In the genomic region with DNA sequence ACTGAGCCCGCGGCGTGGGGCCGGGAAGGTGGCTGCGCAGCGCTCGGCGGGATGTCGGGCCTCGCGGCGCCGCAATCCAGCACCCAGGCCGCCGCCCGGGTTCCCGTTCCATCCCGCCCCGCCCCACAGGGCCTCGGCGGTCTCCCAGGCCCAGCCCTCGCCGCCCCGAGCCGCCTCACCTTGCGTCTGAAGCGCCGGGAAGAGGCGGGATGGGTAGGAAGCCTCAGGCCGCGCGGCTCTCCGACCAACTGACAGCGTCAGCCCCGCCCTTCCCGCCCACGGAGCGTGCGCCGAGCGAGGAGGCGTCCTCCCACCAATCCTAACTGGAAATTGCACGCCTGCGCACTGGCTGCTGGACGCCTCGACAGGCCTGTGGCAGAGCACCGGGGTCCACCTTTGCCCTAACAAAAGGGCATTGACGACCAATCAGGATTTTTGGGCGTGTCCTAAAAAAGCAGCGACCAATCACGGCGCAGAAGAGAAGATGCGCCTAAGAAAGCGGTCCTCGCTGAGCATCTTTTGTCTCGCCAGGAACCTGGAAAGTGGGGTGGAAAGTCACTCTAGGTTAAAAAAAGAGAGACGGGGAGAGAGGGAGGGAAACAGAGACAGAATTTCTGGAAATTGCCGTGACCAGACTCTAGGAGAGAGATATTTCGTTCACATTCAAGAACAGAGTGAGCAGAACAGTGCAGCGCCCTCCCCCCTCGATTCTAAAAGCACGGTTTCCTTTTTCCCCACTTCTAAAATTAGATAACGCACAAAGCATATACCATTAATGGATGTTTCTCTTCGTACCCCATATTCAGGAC, we compare ENCODE assay signal across 8 mouse cellular contexts. TPM values are rescaled to one million over a fixed set of nuclear protein-coding genes. Genes with fewer than 3 reads are reported as not detected.
DNase-seq lines count a peak whose midpoint lies in the region; ATAC-seq and TF ChIP-seq lines count a peak whose summit lies in the region.

No protein-coding gene starts in this region.

- peak overlapping the region; percentile 67 for H3K4me2 ChIP-seq in forebrain, postnatal 0 days (ENCODE audit: low read depth)
- H3K4me2 ChIP-seq in lung, embryonic 15.5 days: peak overlapping the region; percentile 75

- peaks cover 20% of the 10 kb centered on the region for H3K79me2 ChIP-seq in MEL (ENCODE audit: control insufficient read depth, insufficient read depth, low read length, poor library complexity)

- H3K4me1 ChIP-seq in MEL (ENCODE audit: control insufficient read depth in 1 of 2, insufficient read depth in 2 of 2, low read length in 2 of 2): peaks cover 3 to 8% of the 10 kb centered on the region in 2 experiments
- H3K4me1 ChIP-seq in cerebellum, adult 2 months (ENCODE audit: control insufficient read depth, insufficient read depth, low read length): no peaks in the 10 kb centered on the region; the same call in 1 of the 2 replicates
- H3K4me1 ChIP-seq in forebrain, postnatal 0 days (ENCODE audit: insufficient read depth): peaks cover 18% of the 10 kb centered on the region
- H3K4me1 ChIP-seq in lung, embryonic 15.5 days: peaks cover 14% of the 10 kb centered on the region

- H3K9ac ChIP-seq in MEL (ENCODE audit: control insufficient read depth, low read depth, low read length, poor library complexity, severe bottlenecking): peak overlapping the region; percentile 87
- H3K9ac ChIP-seq in forebrain, postnatal 0 days: peak overlapping the region; percentile 95
- H3K9ac ChIP-seq in lung, embryonic 15.5 days: peak overlapping the region; percentile 86

- WGBS in cerebellum, adult 2 months: under 1% methylated on average over 64 of the region's 64 CpGs
- under 1% methylated on average over 64 of the region's 64 CpGs for WGBS in forebrain, postnatal 0 days
- under 1% methylated on average over 61 of the region's 64 CpGs for WGBS in lung, embryonic 15.5 days

- peak overlapping the region; percentile 76 to 93 for H3K4me3 ChIP-seq in MEL (ENCODE audit: control insufficient read depth in 1 of 2, insufficient read depth in 1 of 2, low read depth in 2 of 2, low read length in 2 of 2)
- H3K4me3 ChIP-seq in cerebellum, adult 2 months (replicated peaks; ENCODE audit: insufficient read depth, low read depth, low read length): peak overlapping the region; percentile 68
- peak overlapping the region; percentile 94 for H3K4me3 ChIP-seq in forebrain, postnatal 0 days (ENCODE audit: low read depth, low read length)
- H3K4me3 ChIP-seq in lung, embryonic 15.5 days: peak overlapping the region; percentile 83

- DNase-seq in MEL (ENCODE audit: low read depth, low spot score): peak; percentile 99
- DNase-seq in cerebellum, adult 2 months: peak; percentile 97 to 99
- peak; percentile 99 for DNase-seq in forebrain, postnatal 0 days
- peak; percentile 99 for DNase-seq in heart, postnatal 4 days
- peak; percentile 94 to 96 for DNase-seq in layer of hippocampus, adult 8-10 months (ENCODE audit: low spot score in 2 of 2)
- peak; percentile 98 for DNase-seq in ovary, adult 18-20 months (ENCODE audit: low spot score)
- peak; percentile 97 for DNase-seq in thymus, postnatal 0 days (ENCODE audit: low spot score)

- no peak for TF ChIP-seq CTCF in MEL (IDR thresholded peaks at IDR 0.05 in 2 of 3, conservative IDR thresholded peaks at IDR 0.05 in 1 of 3; ENCODE audit: control insufficient read depth in 1 of 3, insufficient read depth in 1 of 3, low read depth in 2 of 3, low read length in 3 of 3, poor library complexity in 1 of 3, severe bottlenecking in 1 of 3)
- TF ChIP-seq CTCF in cerebellum, adult 2 months (IDR thresholded peaks at IDR 0.05; ENCODE audit: borderline replicate concordance, insufficient read depth, low read depth, low read length): no peak
- TF ChIP-seq CTCF in forebrain, postnatal 0 days (IDR thresholded peaks at IDR 0.05; ENCODE audit: low read depth): peak; percentile 10; the same call in 1 of the 2 replicates

- peak in 1 of 2 experiments; percentile 10; a peak in 1 of 4 replicates for TF ChIP-seq EP300 in MEL (IDR thresholded peaks at IDR 0.05; ENCODE audit: low read depth in 1 of 2, low read length in 2 of 2)

- H3K27me3 ChIP-seq in MEL (ENCODE audit: control insufficient read depth in 1 of 2, insufficient read depth in 2 of 2, low read length in 2 of 2): no peaks in the 10 kb centered on the region
- no peaks in the 10 kb centered on the region for H3K27me3 ChIP-seq in cerebellum, adult 2 months (ENCODE audit: control insufficient read depth, insufficient read depth, low read length)
- H3K27me3 ChIP-seq in forebrain, postnatal 0 days (ENCODE audit: insufficient read depth, low read length): no peaks in the 10 kb centered on the region
- no peaks in the 10 kb centered on the region for H3K27me3 ChIP-seq in lung, embryonic 15.5 days

- ATAC-seq in forebrain, postnatal 0 days: peak; percentile 99
- ATAC-seq in lung, embryonic 15.5 days (ENCODE audit: borderline replicate concordance, extremely low read depth, low FRiP score, low TSS enrichment): peak; percentile 100

- H3K27ac ChIP-seq in MEL (ENCODE audit: control insufficient read depth, low read depth, low read length): peak overlapping the region; percentile 47
- H3K27ac ChIP-seq in cerebellum, adult 2 months (ENCODE audit: insufficient read depth, low read length): peak overlapping the region; percentile 48; the same call in 1 of the 2 replicates
- peak overlapping the region; percentile 96 for H3K27ac ChIP-seq in forebrain, postnatal 0 days (ENCODE audit: low read depth, low read length)
- peak overlapping the region; percentile 91 for H3K27ac ChIP-seq in lung, embryonic 15.5 days

- peak; percentile 68 to 86 for TF ChIP-seq POLR2A in MEL (IDR thresholded peaks at IDR 0.05; ENCODE audit: control insufficient read depth in 1 of 2, insufficient read depth in 1 of 2, low read depth in 1 of 2, low read length in 2 of 2, poor library complexity in 1 of 2)
- TF ChIP-seq POLR2A in cerebellum, adult 2 months (IDR thresholded peaks at IDR 0.05; ENCODE audit: borderline replicate concordance, insufficient read depth, low read length): peak; percentile 72

- H3K9me3 ChIP-seq in MEL (replicated peaks; ENCODE audit: insufficient read depth, low read length): no peaks in the 10 kb centered on the region
- H3K9me3 ChIP-seq in forebrain, postnatal 0 days (ENCODE audit: low read length): no peaks in the 10 kb centered on the region
- no peaks in the 10 kb centered on the region for H3K9me3 ChIP-seq in lung, embryonic 15.5 days

- peaks cover 0 to 13% of the 10 kb centered on the region in 2 experiments; a peak in 2 of 4 replicates for H3K36me3 ChIP-seq in MEL (ENCODE audit: control insufficient read depth in 1 of 2, insufficient read depth in 2 of 2, low read length in 2 of 2)
- H3K36me3 ChIP-seq in forebrain, postnatal 0 days (ENCODE audit: insufficient read depth): 0 out of 2 replicates have a peak, but pooled peaks cover 3% of the 10 kb centered on the region
- H3K36me3 ChIP-seq in lung, embryonic 15.5 days: peaks cover 3% of the 10 kb centered on the region; the same call in 1 of the 2 replicates

- no peak for TF ChIP-seq RAD21 in MEL (IDR thresholded peaks at IDR 0.05; ENCODE audit: low read depth, low read length)

TF ChIP-seq in MEL, 35 proteins besides CTCF, POLR2A, EP300 and RAD21 (continues in another document):
- TF ChIP-seq MYC (IDR thresholded peaks at IDR 0.05; ENCODE audit: low read depth, low read length) (0 out of 2 replicates have a peak, but pooled peaks have one; percentile 22), POLR2AphosphoS5 (IDR thresholded peaks at IDR 0.05; ENCODE audit: borderline replicate concordance, low read depth, low read length) (no peak), SIN3A (IDR thresholded peaks at IDR 0.05; ENCODE audit: low read length) (peak; percentile 63), HCFC1 (IDR thresholded peaks at IDR 0.05; ENCODE audit: low read depth, low read length) (peak; percentile 80), USF2 (IDR thresholded peaks at IDR 0.05; ENCODE audit: borderline replicate concordance in 1 of 2, insufficient read depth in 1 of 2, low read depth in 1 of 2, low read length in 2 of 2) (no peak), MYB (IDR thresholded peaks at IDR 0.05; ENCODE audit: low read depth, low read length) (no peak), POLR2AphosphoS2 (IDR thresholded peaks at IDR 0.05; ENCODE audit: low read length) (peak; percentile 74), MAX (IDR thresholded peaks at IDR 0.05; ENCODE audit: low read length) (peak; percentile 56; the same call in 1 of the 2 replicates), GABPA (IDR thresholded peaks at IDR 0.05; ENCODE audit: low read depth, low read length) (no peak), MAZ (IDR thresholded peaks at IDR 0.05; ENCODE audit: low read depth, low read length) (0 out of 2 replicates have a peak, but pooled peaks have one; percentile 11), MXI1 (IDR thresholded peaks at IDR 0.05; ENCODE audit: low read depth, low read length) (peak; percentile 69), CHD1 (IDR thresholded peaks at IDR 0.05; ENCODE audit: low read depth, low read length) (no peak), SMC3 (IDR thresholded peaks at IDR 0.05; ENCODE audit: low read depth, low read length) (no peak)

RNA-seq across cellular contexts. Expression of a gene that starts 15.7 kb away (rescaled TPM):
- 24.4 and 29.5 TPM in 2 replicates for total RNA-seq in MEL (2012; rRNA removed)
- polyA plus RNA-seq in MEL (2012; ENCODE audit: insufficient read depth in 1 of 2, insufficient read length in 2 of 2, low read depth in 1 of 2, low replicate concordance in 2 of 2, missing spikeins in 1 of 2): 10 to 100 TPM in 1 of 2 experiments, not detected in 1; 14.7 TPM
- 289 and 298 TPM in 2 replicates for polyA plus RNA-seq in cerebellum, adult 2 months (2012; rRNA removed)
- total RNA-seq in forebrain, postnatal 0 days (2014; rRNA removed): 404 and 447 TPM in 2 replicates
- polyA plus RNA-seq in forebrain, postnatal 0 days (2015; fragmentation: Nextera tagmentation; extraction: Ambion mirVana): 418 and 475 TPM in 2 replicates
- 10 to 100 TPM; 49.1 to 54.0 TPM for total RNA-seq in heart, postnatal 4 days (2021)
- total RNA-seq in layer of hippocampus, adult 8-10 months (2022): 100 to 1,000 TPM; 206 TPM
- polyA plus RNA-seq in lung, embryonic 15.5 days (2015; fragmentation: Nextera tagmentation; extraction: Ambion mirVana): 110 and 121 TPM in 2 replicates
- polyA plus RNA-seq in thymus, postnatal 0 days (2015; fragmentation: Nextera tagmentation; extraction: Ambion mirVana): 69.1 and 77.9 TPM in 2 replicates

RNA-seq across cellular contexts. Expression of a gene that starts 52.8 kb away (rescaled TPM):
- total RNA-seq in MEL (2012; rRNA removed): 0.04 TPM in 1 of 2 replicates, not detected in the other
- polyA plus RNA-seq in MEL (2012; ENCODE audit: insufficient read depth in 1 of 2, insufficient read length in 2 of 2, low read depth in 1 of 2, low replicate concordance in 2 of 2, missing spikeins in 1 of 2): under 1 TPM in 1 of 2 experiments, not detected in 1; 0.06 TPM
- 12.2 and 14.5 TPM in 2 replicates for polyA plus RNA-seq in cerebellum, adult 2 months (2012; rRNA removed)
- total RNA-seq in forebrain, postnatal 0 days (2014; rRNA removed): 3.4 and 3.5 TPM in 2 replicates
- polyA plus RNA-seq in forebrain, postnatal 0 days (2015; fragmentation: Nextera tagmentation; extraction: Ambion mirVana): 4.6 and 5.7 TPM in 2 replicates
- total RNA-seq in heart, postnatal 4 days (2021): not detected
- total RNA-seq in layer of hippocampus, adult 8-10 months (2022): 1 to 10 TPM; 8.5 to 10.0 (median 9.0) TPM
- polyA plus RNA-seq in lung, embryonic 15.5 days (2015; fragmentation: Nextera tagmentation; extraction: Ambion mirVana): 0.19 and 0.20 TPM in 2 replicates
- 0.05 TPM in 1 of 2 replicates, not detected in the other for polyA plus RNA-seq in thymus, postnatal 0 days (2015; fragmentation: Nextera tagmentation; extraction: Ambion mirVana)

Comparison
In these comparisons a context has a peak if more than half of its experiments do, and no peak if none do; other contexts are left out.
1. Peak in every context shown above with its lines: DNase-seq, ATAC-seq, H3K4me3 ChIP-seq and H3K27ac ChIP-seq.